Mouse (Mus musculus): ENCODE measurements around the gene Zfp57. TPM values are rescaled to one million over a fixed set of nuclear protein-coding genes. Genes with fewer than 3 reads are reported as not detected.

The Zfp57 gene
- polyA plus RNA-seq, 1 experiment from 2014 or later: 10.0 TPM

GRCm38 (mm10) chr17:36998477-36998876 is 2.5 kb upstream of the Zfp57 start:
- no peak overlapping the region for H3K9ac ChIP-seq (ENCODE audit: low read length)
- H3K27me3 ChIP-seq (ENCODE audit: control insufficient read depth, insufficient read depth, low read length): no peaks in the 10 kb centered on the region
- WGBS: 58% methylated on average over 2 of the region's 2 CpGs
- no peak for TF ChIP-seq EP300 (optimal IDR thresholded peaks at IDR 0.05)
- no peak for TF ChIP-seq CTCF (IDR thresholded peaks at IDR 0.05; ENCODE audit: low read depth)
- H3K36me3 ChIP-seq (ENCODE audit: control insufficient read depth, insufficient read depth, low read length): no peaks in the 10 kb centered on the region
- H3K4me2 ChIP-seq (replicated peaks; ENCODE audit: low read depth): no peak overlapping the region
- no peak overlapping the region for H3K4me3 ChIP-seq (ENCODE audit: low read depth, low read length)
- H3K27ac ChIP-seq (replicated peaks): no peak overlapping the region
- H3K9me3 ChIP-seq (ENCODE audit: control insufficient read depth, low read length): no peaks in the 10 kb centered on the region
- no peak for DNase-seq (ENCODE audit: low spot score)
- ATAC-seq (ENCODE audit: low FRiP score, low TSS enrichment): no peak
- H3K4me1 ChIP-seq (replicated peaks; ENCODE audit: control insufficient read depth, insufficient read depth): no peaks in the 10 kb centered on the region

GRCm38 (mm10) chr17:37002364-37003330 is 1.7 kb downstream of the Zfp57 start:
- ATAC-seq (ENCODE audit: low FRiP score, low TSS enrichment): peak; percentile 83
- Histone ChIP-seq H3K27me3 (ENCODE audit: control insufficient read depth, insufficient read depth, low read length) (no peaks in the 10 kb centered on the region), H3K4me3 (ENCODE audit: low read depth, low read length) (peak overlapping the region; percentile 59), H3K36me3 (ENCODE audit: control insufficient read depth, insufficient read depth, low read length) (0 out of 2 replicates have a peak, but pooled peaks cover 3% of the 10 kb centered on the region), H3K9ac (ENCODE audit: low read length) (peak overlapping the region; percentile 82), H3K4me2 (replicated peaks; ENCODE audit: low read depth) (peak overlapping the region; percentile 90), H3K4me1 (replicated peaks; ENCODE audit: control insufficient read depth, insufficient read depth) (no peaks in the 10 kb centered on the region), H3K9me3 (ENCODE audit: control insufficient read depth, low read length) (no peaks in the 10 kb centered on the region), H3K27ac (replicated peaks) (peak overlapping the region; percentile 79)
- TF ChIP-seq EP300 (optimal IDR thresholded peaks at IDR 0.05) (no peak), CTCF (IDR thresholded peaks at IDR 0.05; ENCODE audit: low read depth) (no peak)
- DNase-seq (ENCODE audit: low spot score): peak; percentile 54
- WGBS: under 1% methylated on average over 49 of the region's 49 CpGs

DNA sequence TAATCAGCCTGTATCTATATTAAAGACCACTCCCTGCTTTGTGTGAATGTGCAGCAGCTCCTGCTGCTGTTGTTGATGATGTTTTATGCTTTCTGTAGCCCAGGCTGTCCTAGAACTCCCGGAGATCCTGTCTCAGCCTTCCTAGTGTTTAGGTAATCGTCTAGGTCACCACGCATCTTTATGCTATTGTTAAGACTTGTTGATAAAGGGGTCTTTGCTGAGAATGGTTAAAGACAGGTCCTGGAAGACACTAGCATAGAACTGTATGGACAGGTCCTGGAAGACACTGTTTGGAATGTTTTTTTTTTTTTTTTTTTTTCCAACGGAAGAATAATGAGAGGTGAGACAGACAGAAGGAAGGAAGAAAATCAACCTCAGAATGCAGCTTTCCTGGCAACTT is 2.4 kb downstream of the Zfp57 start:
- ATAC-seq (ENCODE audit: low FRiP score, low TSS enrichment) (no peak), DNase-seq (ENCODE audit: low spot score) (no peak)
- H3K36me3 ChIP-seq (ENCODE audit: control insufficient read depth, insufficient read depth, low read length): 0 out of 2 replicates have a peak, but pooled peaks cover 3% of the 10 kb centered on the region
- H3K27me3 ChIP-seq (ENCODE audit: control insufficient read depth, insufficient read depth, low read length): no peaks in the 10 kb centered on the region
- WGBS: 30% methylated on average over 4 of the region's 4 CpGs
- peak overlapping the region; percentile 90 for H3K4me2 ChIP-seq (replicated peaks; ENCODE audit: low read depth)
- H3K9me3 ChIP-seq (ENCODE audit: control insufficient read depth, low read length): no peaks in the 10 kb centered on the region
- H3K4me3 ChIP-seq (ENCODE audit: low read depth, low read length): peak overlapping the region; percentile 59
- no peaks in the 10 kb centered on the region for H3K4me1 ChIP-seq (replicated peaks; ENCODE audit: control insufficient read depth, insufficient read depth)
- TF ChIP-seq EP300 (optimal IDR thresholded peaks at IDR 0.05) (no peak), CTCF (IDR thresholded peaks at IDR 0.05; ENCODE audit: low read depth) (no peak)
- H3K27ac ChIP-seq (replicated peaks): no peak overlapping the region
- no peak overlapping the region for H3K9ac ChIP-seq (ENCODE audit: low read length)

GRCm38 (mm10) chr17:37008161-37008560 is 7.2 kb downstream of the Zfp57 start:
- DNase-seq (ENCODE audit: low spot score): no peak
- Histone ChIP-seq H3K27ac (replicated peaks) (no peak overlapping the region), H3K27me3 (ENCODE audit: control insufficient read depth, insufficient read depth, low read length) (no peaks in the 10 kb centered on the region), H3K4me2 (replicated peaks; ENCODE audit: low read depth) (no peak overlapping the region), H3K9ac (ENCODE audit: low read length) (no peak overlapping the region), H3K9me3 (ENCODE audit: control insufficient read depth, low read length) (no peaks in the 10 kb centered on the region), H3K4me3 (ENCODE audit: low read depth, low read length) (no peak overlapping the region), H3K4me1 (replicated peaks; ENCODE audit: control insufficient read depth, insufficient read depth) (no peaks in the 10 kb centered on the region), H3K36me3 (ENCODE audit: control insufficient read depth, insufficient read depth, low read length) (peaks cover 6% of the 10 kb centered on the region)
- 83% methylated on average over 6 of the region's 6 CpGs for WGBS
- TF ChIP-seq EP300 (optimal IDR thresholded peaks at IDR 0.05) (no peak), CTCF (IDR thresholded peaks at IDR 0.05; ENCODE audit: low read depth) (no peak)
- ATAC-seq (ENCODE audit: low FRiP score, low TSS enrichment): no peak

DNA sequence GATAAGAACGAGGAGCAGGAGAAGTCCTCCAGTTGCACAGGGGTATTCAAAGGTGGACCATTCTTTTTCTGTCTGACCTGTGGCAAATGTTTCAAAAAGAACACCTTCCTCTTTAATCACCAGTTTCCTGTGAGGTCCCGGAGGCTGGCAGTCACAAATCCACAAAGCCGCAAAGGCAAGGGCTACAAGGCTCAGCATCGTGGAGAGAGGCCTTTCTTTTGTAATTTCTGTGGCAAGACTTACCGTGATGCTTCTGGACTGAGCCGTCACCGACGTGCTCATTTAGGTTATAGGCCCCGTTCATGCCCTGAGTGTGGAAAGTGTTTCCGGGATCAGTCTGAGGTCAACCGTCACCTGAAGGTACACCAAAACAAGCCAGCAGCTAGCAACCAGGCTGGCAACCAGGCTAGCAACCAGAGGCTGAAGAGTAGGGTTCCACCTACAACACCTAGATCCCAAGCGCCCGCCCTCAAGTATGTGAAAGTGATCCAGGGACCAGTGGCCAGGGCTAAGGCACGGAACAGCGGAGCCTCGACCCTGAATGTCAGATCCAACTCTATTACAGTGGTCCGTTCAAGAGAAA is 8.6 kb downstream of the Zfp57 start:
- ATAC-seq (ENCODE audit: low FRiP score, low TSS enrichment): no peak

More for the DNA sequence above, 8.6 kb downstream of the Zfp57 start:
- no peaks in the 10 kb centered on the region for H3K4me1 ChIP-seq (replicated peaks; ENCODE audit: control insufficient read depth, insufficient read depth)
- H3K4me3 ChIP-seq (ENCODE audit: low read depth, low read length): no peak overlapping the region
- H3K9ac ChIP-seq (ENCODE audit: low read length): no peak overlapping the region
- H3K36me3 ChIP-seq (ENCODE audit: control insufficient read depth, insufficient read depth, low read length): peaks cover 6% of the 10 kb centered on the region
- 91% methylated on average over 17 of the region's 17 CpGs for WGBS
- DNase-seq (ENCODE audit: low spot score): no peak
- no peak overlapping the region for H3K4me2 ChIP-seq (replicated peaks; ENCODE audit: low read depth)
- H3K9me3 ChIP-seq (ENCODE audit: control insufficient read depth, low read length): no peaks in the 10 kb centered on the region
- no peak for TF ChIP-seq CTCF (IDR thresholded peaks at IDR 0.05; ENCODE audit: low read depth)
- TF ChIP-seq EP300 (optimal IDR thresholded peaks at IDR 0.05): no peak
- no peaks in the 10 kb centered on the region for H3K27me3 ChIP-seq (ENCODE audit: control insufficient read depth, insufficient read depth, low read length)
- H3K27ac ChIP-seq (replicated peaks): no peak overlapping the region
